Mouse (Mus musculus): Measurements from ENCODE around the gene Plcb1. TPM values are rescaled to one million over a fixed set of nuclear protein-coding genes. Genes with fewer than 3 reads are reported as not detected.
A peak's percentile ranks its signal among the peaks of the same experiment; 100 is the strongest.

Plcb1 gene
- polyA plus RNA-seq, 1 experiment from 2014 or later: 23.0 TPM

- Histone ChIP-seq H3K27ac (ENCODE audit: low read depth, low read length) (no peak overlapping the region), H3K27me3 (replicated peaks; ENCODE audit: control insufficient read depth, insufficient read depth, low read length) (no peaks in the 10 kb centered on the region), H3K9me3 (replicated peaks; ENCODE audit: control insufficient read depth, low read length) (no peaks in the 10 kb centered on the region), H3K4me3 (ENCODE audit: low read depth, low read length) (no peak overlapping the region), H3K9ac (ENCODE audit: low read length) (no peak overlapping the region), H3K36me3 (ENCODE audit: control insufficient read depth, insufficient read depth, low read length) (no peaks in the 10 kb centered on the region), H3K4me1 (ENCODE audit: control insufficient read depth, insufficient read depth, low read length) (no peaks in the 10 kb centered on the region), H3K4me2 (ENCODE audit: low read length) (no peak overlapping the region)
- ATAC-seq (no peak), DNase-seq (ENCODE audit: low spot score) (no peak)
- WGBS: 85% methylated on average over 4 of the region's 4 CpGs
Observed at GRCm38 (mm10) chr2:135175544-135175943, 389.7 kb downstream of the Plcb1 start.

GRCm38 (mm10) chr2:135187659-135188058, 401.8 kb downstream of the Plcb1 start:
- Histone ChIP-seq H3K4me2 (ENCODE audit: low read length) (no peak overlapping the region), H3K9me3 (replicated peaks; ENCODE audit: control insufficient read depth, low read length) (no peaks in the 10 kb centered on the region), H3K4me1 (ENCODE audit: control insufficient read depth, insufficient read depth, low read length) (0 out of 2 replicates have a peak, but pooled peaks cover 2% of the 10 kb centered on the region), H3K27me3 (replicated peaks; ENCODE audit: control insufficient read depth, insufficient read depth, low read length) (no peaks in the 10 kb centered on the region), H3K9ac (ENCODE audit: low read length) (no peak overlapping the region), H3K27ac (ENCODE audit: low read depth, low read length) (no peak overlapping the region), H3K36me3 (ENCODE audit: control insufficient read depth, insufficient read depth, low read length) (no peaks in the 10 kb centered on the region), H3K4me3 (ENCODE audit: low read depth, low read length) (no peak overlapping the region)
- DNase-seq (ENCODE audit: low spot score) (peak; percentile 18), ATAC-seq (no peak)
- 57% methylated on average over 6 of the region's 6 CpGs for WGBS

DNA sequence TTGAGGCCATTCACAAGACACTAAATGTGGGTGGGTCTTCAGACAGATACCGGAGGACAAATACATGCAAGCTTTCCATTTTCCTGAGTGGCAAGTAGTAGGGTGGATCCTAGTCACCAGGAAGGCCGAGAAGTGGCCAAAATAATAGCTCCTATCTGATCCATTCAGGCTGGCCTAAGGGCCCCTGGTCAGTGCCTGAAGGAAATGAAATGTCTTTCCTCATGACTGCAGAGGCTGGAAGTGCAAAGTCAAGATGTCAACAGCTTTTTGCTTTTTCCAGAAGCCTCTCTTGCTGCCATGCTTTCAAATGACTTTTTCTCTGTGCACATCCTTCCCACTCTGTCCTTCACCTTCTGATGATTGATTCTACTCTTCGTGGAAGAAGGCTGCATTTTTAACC, 415.0 kb downstream of the Plcb1 start:
- ATAC-seq: no peak
- Histone ChIP-seq H3K36me3 (ENCODE audit: control insufficient read depth, insufficient read depth, low read length) (no peaks in the 10 kb centered on the region), H3K4me3 (ENCODE audit: low read depth, low read length) (no peak overlapping the region), H3K9ac (ENCODE audit: low read length) (no peak overlapping the region), H3K4me2 (ENCODE audit: low read length) (no peak overlapping the region), H3K27me3 (replicated peaks; ENCODE audit: control insufficient read depth, insufficient read depth, low read length) (no peaks in the 10 kb centered on the region), H3K27ac (ENCODE audit: low read depth, low read length) (no peak overlapping the region), H3K4me1 (ENCODE audit: control insufficient read depth, insufficient read depth, low read length) (no peaks in the 10 kb centered on the region), H3K9me3 (replicated peaks; ENCODE audit: control insufficient read depth, low read length) (no peaks in the 10 kb centered on the region)
- WGBS: 90% methylated on average over 3 of the region's 3 CpGs
- no peak for DNase-seq (ENCODE audit: low spot score)

GRCm38 (mm10) chr2:135202390-135202789, 416.5 kb downstream of the Plcb1 start:
- H3K4me3 ChIP-seq (ENCODE audit: low read depth, low read length): no peak overlapping the region
- DNase-seq (ENCODE audit: low spot score) (peak; percentile 13), ATAC-seq (no peak)
- no peak overlapping the region for H3K4me2 ChIP-seq (ENCODE audit: low read length)
- H3K4me1 ChIP-seq (ENCODE audit: control insufficient read depth, insufficient read depth, low read length): no peaks in the 10 kb centered on the region
- 85% methylated on average over 4 of the region's 4 CpGs for WGBS
- H3K27me3 ChIP-seq (replicated peaks; ENCODE audit: control insufficient read depth, insufficient read depth, low read length): no peaks in the 10 kb centered on the region
- no peak overlapping the region for H3K27ac ChIP-seq (ENCODE audit: low read depth, low read length)
- H3K36me3 ChIP-seq (ENCODE audit: control insufficient read depth, insufficient read depth, low read length): no peaks in the 10 kb centered on the region
- H3K9me3 ChIP-seq (replicated peaks; ENCODE audit: control insufficient read depth, low read length): no peaks in the 10 kb centered on the region
- no peak overlapping the region for H3K9ac ChIP-seq (ENCODE audit: low read length)

DNA sequence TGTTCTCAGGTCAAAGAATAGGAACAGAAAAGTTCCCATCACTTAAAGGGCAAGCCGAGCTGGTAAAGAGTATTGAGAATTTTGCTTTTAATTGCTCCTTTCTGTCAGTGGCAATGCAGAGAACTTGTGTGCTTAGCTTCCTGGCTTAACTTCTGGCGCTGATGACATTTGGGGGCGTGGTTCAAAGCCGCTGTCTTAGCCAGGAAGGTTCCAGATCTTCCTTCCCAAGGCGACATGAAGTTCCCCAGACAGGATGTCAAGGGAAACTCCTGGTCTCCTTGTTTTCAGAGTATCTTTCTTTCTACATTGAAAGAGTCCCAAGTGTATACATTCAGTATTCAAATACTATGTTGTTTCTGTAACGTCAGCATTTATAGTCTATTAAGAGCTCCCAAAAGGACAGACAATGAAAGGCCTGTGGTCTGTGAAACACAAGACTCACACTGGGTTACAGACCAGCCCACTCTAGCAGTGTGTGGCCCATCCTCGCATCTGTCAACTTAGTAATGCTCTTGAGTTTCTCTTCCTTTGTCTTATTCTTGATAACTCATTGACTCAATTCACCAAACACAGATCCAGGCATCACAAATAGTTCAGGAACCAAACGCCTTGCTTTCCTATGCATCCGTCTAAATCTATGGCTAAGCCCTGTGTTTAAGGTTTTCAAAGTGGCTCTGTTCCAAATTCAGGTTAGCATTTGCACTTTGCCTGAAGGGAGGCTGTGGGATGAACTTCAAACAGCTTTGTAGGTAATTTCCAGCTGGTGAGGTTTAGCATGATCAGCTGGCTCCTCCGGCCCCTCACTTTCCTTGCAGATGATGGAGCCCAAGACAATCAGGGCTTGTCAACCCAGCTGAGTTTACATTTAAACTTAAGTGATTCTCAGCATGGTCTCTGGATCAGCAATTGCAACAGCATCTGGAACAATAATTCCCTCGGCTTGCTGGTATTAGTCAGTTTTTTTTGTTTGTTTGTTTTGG, 418.6 kb downstream of the Plcb1 start:
- no peak overlapping the region for H3K4me2 ChIP-seq (ENCODE audit: low read length)
- H3K27ac ChIP-seq (ENCODE audit: low read depth, low read length): no peak overlapping the region
- WGBS: 80% methylated on average over 11 of the region's 11 CpGs
- H3K27me3 ChIP-seq (replicated peaks; ENCODE audit: control insufficient read depth, insufficient read depth, low read length): no peaks in the 10 kb centered on the region
- ATAC-seq (no peak), DNase-seq (ENCODE audit: low spot score) (no peak)
- no peak overlapping the region for H3K4me3 ChIP-seq (ENCODE audit: low read depth, low read length)
- H3K9me3 ChIP-seq (replicated peaks; ENCODE audit: control insufficient read depth, low read length): no peaks in the 10 kb centered on the region
- H3K36me3 ChIP-seq (ENCODE audit: control insufficient read depth, insufficient read depth, low read length): no peaks in the 10 kb centered on the region
- H3K9ac ChIP-seq (ENCODE audit: low read length): no peak overlapping the region
- no peaks in the 10 kb centered on the region for H3K4me1 ChIP-seq (ENCODE audit: control insufficient read depth, insufficient read depth, low read length)

DNA sequence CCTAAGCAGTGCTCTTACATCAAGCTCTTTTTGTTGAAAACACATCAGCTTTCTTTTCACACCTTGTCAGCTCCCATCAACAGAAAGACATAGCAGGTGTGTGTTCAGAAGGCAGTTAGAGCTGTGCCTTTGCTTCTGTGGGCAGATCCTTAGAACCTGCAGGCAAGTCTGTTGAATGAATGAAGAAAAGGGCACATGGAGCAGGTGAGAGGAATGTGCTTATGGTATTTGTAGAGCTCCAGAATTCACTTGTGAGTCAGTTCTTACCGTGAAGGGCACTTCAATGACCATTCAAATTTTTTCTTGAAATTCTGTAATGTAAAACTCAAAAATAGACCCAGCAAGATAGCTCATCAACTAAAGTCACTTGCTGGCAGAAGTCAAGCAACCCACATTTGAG, 423.0 kb downstream of the Plcb1 start:
- 78% methylated on average over 1 of the region's 1 CpGs for WGBS
- no peak for DNase-seq (ENCODE audit: low spot score)
- Histone ChIP-seq H3K9ac (ENCODE audit: low read length) (no peak overlapping the region), H3K36me3 (ENCODE audit: control insufficient read depth, insufficient read depth, low read length) (no peaks in the 10 kb centered on the region), H3K27me3 (replicated peaks; ENCODE audit: control insufficient read depth, insufficient read depth, low read length) (no peaks in the 10 kb centered on the region), H3K9me3 (replicated peaks; ENCODE audit: control insufficient read depth, low read length) (no peaks in the 10 kb centered on the region), H3K4me2 (ENCODE audit: low read length) (no peak overlapping the region), H3K4me3 (ENCODE audit: low read depth, low read length) (no peak overlapping the region), H3K27ac (ENCODE audit: low read depth, low read length) (no peak overlapping the region), H3K4me1 (ENCODE audit: control insufficient read depth, insufficient read depth, low read length) (no peaks in the 10 kb centered on the region)
- no peak for ATAC-seq

- Histone ChIP-seq H3K27ac (ENCODE audit: low read depth, low read length) (no peak overlapping the region), H3K27me3 (replicated peaks; ENCODE audit: control insufficient read depth, insufficient read depth, low read length) (no peaks in the 10 kb centered on the region), H3K4me3 (ENCODE audit: low read depth, low read length) (no peak overlapping the region), H3K4me1 (ENCODE audit: control insufficient read depth, insufficient read depth, low read length) (no peaks in the 10 kb centered on the region), H3K4me2 (ENCODE audit: low read length) (no peak overlapping the region), H3K9me3 (replicated peaks; ENCODE audit: control insufficient read depth, low read length) (no peaks in the 10 kb centered on the region), H3K9ac (ENCODE audit: low read length) (no peak overlapping the region), H3K36me3 (ENCODE audit: control insufficient read depth, insufficient read depth, low read length) (no peaks in the 10 kb centered on the region)
- DNase-seq (ENCODE audit: low spot score): no peak
- no peak for ATAC-seq
- WGBS: 75% methylated on average over 4 of the region's 4 CpGs
Observed at GRCm38 (mm10) chr2:135214746-135215448, 429.0 kb downstream of the Plcb1 start.

DNA sequence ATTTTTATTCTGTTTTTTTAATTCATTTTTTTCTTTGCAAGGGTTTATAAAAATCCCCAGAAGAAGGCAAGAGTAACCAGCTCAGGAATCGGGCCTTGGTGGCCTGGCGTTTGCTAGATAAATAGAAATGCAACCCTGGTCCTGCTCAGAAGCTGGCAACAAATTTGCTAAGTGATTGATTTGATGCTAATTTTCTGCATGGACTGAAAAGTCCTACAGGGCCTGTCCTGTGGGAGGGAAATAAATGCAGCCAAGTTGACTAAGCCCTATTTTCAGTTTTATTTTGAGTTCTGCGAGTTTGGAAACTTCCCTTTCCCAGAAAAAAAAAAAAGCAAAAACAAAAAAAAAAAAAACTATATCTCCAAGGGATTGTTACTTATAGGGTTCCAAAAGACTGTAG, 433.5 kb downstream of the Plcb1 start:
- Histone ChIP-seq H3K4me2 (ENCODE audit: low read length) (no peak overlapping the region), H3K4me1 (ENCODE audit: control insufficient read depth, insufficient read depth, low read length) (no peaks in the 10 kb centered on the region), H3K9me3 (replicated peaks; ENCODE audit: control insufficient read depth, low read length) (no peaks in the 10 kb centered on the region), H3K36me3 (ENCODE audit: control insufficient read depth, insufficient read depth, low read length) (no peaks in the 10 kb centered on the region), H3K4me3 (ENCODE audit: low read depth, low read length) (no peak overlapping the region), H3K9ac (ENCODE audit: low read length) (no peak overlapping the region), H3K27me3 (replicated peaks; ENCODE audit: control insufficient read depth, insufficient read depth, low read length) (no peaks in the 10 kb centered on the region), H3K27ac (ENCODE audit: low read depth, low read length) (no peak overlapping the region)
- DNase-seq (ENCODE audit: low spot score) (no peak), ATAC-seq (no peak)
- 87% methylated on average over 3 of the region's 3 CpGs for WGBS

- Histone ChIP-seq H3K9me3 (replicated peaks; ENCODE audit: control insufficient read depth, low read length) (no peaks in the 10 kb centered on the region), H3K4me3 (ENCODE audit: low read depth, low read length) (no peak overlapping the region), H3K4me2 (ENCODE audit: low read length) (no peak overlapping the region), H3K27ac (ENCODE audit: low read depth, low read length) (no peak overlapping the region), H3K9ac (ENCODE audit: low read length) (no peak overlapping the region), H3K4me1 (ENCODE audit: control insufficient read depth, insufficient read depth, low read length) (no peaks in the 10 kb centered on the region), H3K27me3 (replicated peaks; ENCODE audit: control insufficient read depth, insufficient read depth, low read length) (no peaks in the 10 kb centered on the region), H3K36me3 (ENCODE audit: control insufficient read depth, insufficient read depth, low read length) (no peaks in the 10 kb centered on the region)
- ATAC-seq (no peak), DNase-seq (ENCODE audit: low spot score) (no peak)
- 53% methylated on average over 3 of the region's 3 CpGs for WGBS
Observed at GRCm38 (mm10) chr2:135225604-135226025, 439.7 kb downstream of the Plcb1 start.
